Mouse (Mus musculus): ENCODE measurements around the gene 1700016H13Rik.
A peak's percentile ranks its signal among the peaks of the same experiment; 100 is the strongest.

1700016H13Rik gene

DNA sequence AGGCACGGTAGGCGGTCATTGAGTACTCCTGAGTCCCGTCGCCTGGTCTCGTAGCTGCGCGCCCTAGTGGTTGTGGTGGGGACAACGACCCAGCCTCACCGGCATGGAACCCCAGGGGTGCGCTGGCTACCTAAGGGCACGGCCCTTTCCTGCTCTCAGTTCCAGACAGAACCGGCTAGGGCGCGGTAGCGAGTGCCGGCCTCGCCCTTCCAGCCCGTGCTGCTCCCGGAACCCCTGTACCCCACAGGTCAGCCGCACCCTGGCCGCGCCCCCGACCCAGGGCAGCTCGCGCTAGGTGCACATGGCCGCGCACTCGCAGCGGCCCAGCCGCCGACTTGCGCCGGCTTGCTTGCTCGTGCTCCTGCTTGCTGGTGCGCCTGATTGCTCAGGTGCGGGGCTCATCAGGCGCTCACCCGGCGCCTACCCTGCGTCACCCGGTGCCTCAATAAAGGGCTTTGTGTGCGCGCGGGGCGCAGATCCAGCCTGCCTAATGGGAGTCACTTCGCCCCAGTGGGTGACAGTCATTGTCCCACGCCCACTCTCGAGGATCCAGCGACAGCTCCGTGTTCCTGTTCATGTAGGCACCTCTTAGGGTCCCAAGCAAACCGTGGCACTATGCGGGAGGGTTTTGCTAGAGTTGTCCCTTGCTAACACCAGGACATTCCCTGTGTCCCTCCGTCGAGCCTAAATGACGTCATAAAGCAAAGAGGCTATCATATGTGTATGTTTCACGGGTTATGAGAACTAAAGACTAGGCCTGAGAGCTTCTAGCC, at the start of gene 1700016H13Rik:
Gene 1700016H13Rik (minus strand): TSS at position 665 of the 773 bp plus-strand sequence.
- no peak for DNase-seq (ENCODE audit: low read depth, low spot score)

DNA sequence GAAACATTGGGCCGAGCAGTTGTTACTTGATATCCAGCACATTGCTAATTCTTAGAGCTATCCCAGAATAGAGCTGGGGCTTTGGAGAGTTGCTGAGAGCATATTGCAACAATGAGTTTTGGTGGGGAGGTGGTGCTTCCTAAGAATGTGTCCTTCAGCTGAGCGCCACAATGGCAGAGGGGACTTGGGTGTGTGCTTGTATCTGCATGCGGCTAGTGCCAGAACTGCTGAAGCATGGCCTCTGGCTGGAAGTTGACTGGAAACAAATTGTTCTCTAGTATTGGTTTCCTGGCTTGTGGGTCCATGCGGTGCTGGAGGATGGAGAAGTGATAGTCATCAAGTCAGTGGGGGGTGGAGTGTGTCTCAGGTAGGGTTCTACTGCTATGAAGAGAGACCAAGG, 49.5 kb upstream of the 1700016H13Rik start:
- DNase-seq (ENCODE audit: low read depth, low spot score) = no peak

DNA sequence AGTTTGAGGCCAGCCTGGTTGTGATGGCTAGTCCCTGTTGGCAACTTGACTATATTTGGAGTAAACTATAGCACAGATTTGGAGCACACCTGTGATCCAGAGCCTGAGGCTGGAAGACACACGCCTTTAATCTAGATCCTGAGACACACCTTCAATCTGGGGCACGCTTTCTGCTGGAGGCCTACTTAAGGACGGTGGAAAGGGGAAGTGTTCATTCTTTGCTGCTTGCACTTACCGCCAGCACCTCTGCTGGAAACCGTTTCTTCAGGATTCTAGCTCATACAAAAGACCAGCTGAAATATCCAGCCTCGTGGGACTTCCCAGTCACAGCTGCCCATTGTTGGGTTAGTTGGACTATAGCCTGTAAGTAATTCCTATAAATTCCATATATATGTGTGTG, 46.7 kb upstream of the 1700016H13Rik start:
- no peak for DNase-seq (ENCODE audit: low read depth, low spot score)

DNA sequence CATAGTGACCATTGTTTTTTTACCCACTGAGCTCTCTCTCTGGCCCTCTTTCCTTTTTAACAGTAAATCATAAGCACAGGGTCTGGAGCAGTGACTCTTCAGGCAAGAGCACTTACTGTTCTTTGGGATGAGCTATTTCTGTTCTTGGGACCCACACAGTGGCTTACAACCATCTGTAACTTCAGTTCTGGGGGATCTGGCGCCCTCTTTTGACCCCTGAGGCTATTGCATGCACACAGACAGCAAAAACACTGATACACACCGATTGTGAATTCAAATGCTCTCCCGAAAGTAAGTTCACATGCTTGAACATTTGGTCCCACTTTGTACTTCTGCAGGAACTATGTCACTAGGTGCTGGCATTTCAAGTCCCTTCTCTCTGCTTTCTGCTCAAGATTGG, 45.7 kb upstream of the 1700016H13Rik start:
- no peak for DNase-seq (ENCODE audit: low read depth, low spot score)

DNA sequence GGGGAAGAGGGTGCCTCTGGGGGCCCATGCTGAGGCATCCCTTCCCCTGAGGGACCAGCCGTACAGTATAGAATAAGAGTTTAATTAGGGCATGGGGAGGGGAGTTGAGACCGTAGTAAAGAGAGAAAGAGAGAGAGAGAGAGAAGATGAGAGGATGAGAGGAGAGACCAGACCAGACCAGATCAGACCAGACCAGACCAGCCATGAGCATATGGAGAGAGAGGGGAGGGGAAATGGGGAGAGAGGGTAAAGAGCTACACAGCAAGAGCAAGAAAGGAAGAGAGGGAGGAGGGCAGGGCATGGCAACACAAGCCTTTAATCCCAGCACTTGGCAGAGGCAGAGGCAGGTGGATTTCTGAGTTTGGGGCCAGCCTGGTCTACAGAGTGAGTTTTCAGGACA, 44.9 kb upstream of the 1700016H13Rik start:
- no peak for DNase-seq (ENCODE audit: low read depth, low spot score)

DNA sequence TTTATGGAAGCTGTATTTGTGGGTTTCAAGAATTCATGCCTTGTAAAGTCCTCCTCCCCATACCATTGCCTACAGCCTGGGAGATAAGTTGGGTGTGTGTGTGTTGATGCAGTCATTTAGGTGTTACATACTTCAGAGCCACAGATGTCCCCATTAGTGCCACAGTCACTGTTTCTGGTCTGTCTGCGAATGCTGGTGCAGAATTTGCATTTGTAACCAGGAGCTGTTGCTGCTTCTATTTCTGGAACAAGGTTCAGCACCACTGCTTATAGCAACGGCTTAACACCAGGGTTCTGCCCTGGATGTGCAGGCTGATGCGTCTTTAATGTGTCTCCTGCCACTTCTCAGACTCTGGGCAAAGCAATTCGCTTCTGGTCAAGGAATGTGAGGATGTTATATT, 43.7 kb upstream of the 1700016H13Rik start:
- no peak for DNase-seq (ENCODE audit: low read depth, low spot score)

DNA sequence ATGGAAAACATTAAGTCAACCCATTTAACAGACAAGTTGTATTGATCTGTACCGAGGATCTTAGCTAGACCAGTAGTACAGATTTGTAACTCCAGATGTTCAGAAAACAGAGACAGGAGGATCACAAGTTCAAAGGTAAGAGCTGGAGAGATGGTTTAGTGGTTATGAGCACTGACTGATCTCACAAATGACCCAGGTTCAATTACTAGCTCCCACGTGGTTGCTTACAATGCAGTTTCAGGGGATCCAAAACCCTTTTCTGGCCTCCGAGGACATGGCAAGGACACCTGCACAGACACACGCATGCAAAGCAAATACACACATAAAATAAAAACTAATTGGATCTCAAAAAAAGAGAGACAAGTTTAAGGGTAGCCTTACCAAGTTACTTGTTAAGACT, 42.8 kb upstream of the 1700016H13Rik start:
- DNase-seq (ENCODE audit: low read depth, low spot score) = no peak

DNA sequence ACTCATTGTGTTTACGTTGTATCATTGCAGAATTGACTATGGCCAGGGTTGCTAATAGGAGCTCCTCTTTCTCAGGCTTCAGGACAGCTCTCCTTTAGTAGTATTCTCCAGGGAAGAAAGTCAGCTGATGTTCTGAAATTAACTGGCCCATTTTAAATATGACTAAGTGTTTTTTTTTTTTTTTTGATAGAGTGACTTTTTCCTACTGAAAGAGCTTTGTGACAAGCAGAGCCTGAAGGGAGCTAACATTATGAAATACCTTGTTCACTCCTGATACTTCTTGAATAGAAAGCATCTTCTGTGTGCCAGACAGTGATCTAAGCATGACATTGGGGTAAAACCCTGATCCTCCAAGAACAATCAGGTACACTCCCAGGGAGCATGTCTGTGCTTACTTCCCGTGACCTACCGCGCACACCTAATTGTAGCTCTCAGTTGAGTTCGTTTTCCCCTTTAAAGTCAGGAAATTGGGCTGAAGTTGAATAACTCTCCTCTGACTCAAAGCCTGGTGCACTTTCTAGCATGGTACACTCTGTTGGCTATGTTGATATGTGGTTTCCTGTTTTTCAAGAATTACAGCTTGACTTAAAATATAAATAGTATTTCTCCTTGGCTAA, 42.2 kb upstream of the 1700016H13Rik start:
- peak; percentile 74 for DNase-seq (ENCODE audit: low read depth, low spot score)

DNA sequence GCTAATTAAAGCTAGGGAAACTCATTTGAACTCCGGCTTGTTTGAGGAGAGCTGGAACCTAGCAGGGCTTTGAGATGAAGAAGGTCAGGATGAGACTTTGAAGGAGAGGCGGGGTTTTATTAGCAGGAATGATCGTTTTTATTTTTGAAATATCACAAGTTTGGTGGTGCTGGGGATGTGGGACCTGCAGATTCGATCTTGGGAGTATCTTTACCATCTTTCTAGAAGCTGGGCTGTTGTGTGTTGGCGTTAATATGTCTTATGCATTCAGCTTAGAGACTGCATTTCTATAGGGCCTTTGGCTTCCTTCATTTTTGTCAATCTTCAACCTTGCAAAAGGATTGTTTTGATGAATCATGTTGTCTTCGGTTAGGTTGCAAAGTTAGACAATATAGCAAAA, 38.3 kb upstream of the 1700016H13Rik start:
- no peak for DNase-seq (ENCODE audit: low read depth, low spot score)

DNA sequence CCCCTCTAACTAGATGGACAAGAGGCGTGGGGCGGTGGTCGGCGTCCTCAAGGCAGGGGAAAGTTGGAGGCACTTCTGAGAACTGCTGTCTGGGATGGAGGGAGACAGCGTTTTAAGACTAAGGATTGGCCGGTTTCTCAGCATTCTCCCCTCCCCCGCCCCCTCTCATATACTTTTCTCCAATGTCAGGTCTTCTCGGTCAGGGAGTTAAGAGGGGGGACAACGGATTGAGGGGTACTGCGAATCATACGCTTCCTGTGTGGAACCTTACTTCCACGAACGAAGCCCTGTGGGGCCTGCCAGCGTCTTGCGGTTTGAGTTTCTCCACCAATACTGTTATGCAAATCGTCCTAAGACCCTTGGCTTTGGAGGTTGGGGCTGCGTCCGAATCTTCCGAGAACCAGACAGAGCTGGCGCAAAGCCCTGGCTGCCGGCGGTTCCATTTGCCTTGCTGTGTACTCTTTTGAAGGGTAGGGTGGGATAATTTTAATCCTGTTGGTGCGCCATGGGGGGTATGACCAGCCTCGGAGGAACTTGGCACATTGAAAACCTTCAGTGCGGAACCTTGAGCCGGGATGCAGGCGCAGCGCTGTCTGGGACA, 37.3 kb upstream of the 1700016H13Rik start:
- peak; percentile 65 for DNase-seq (ENCODE audit: low read depth, low spot score)

DNA sequence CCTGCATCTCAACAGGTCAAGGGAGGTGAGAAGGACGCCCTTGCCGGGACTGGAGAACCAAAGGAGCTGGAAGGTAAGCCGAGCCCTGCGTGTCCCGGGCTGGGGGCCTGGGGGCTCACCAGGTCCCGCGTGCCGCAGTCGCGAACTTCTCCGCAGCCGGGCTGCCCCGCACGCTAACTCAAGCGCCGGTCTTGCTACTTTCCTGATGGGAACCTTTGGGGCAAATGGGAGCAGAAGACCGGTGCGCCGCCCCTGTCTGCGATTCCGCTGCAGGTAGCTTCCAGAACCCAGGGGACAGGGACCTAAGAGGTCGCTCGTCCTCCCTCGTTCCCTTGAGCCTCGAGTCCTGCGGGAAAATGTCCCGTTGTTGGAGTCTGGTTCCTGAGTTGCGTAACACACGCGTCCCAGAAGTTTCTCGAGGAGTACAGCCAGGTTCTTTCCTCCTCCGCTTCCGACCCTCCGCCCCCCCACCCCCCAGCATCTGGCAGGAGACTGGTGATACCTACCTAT, 36.8 kb upstream of the 1700016H13Rik start:
- DNase-seq (ENCODE audit: low read depth, low spot score) = peak; percentile 61

DNA sequence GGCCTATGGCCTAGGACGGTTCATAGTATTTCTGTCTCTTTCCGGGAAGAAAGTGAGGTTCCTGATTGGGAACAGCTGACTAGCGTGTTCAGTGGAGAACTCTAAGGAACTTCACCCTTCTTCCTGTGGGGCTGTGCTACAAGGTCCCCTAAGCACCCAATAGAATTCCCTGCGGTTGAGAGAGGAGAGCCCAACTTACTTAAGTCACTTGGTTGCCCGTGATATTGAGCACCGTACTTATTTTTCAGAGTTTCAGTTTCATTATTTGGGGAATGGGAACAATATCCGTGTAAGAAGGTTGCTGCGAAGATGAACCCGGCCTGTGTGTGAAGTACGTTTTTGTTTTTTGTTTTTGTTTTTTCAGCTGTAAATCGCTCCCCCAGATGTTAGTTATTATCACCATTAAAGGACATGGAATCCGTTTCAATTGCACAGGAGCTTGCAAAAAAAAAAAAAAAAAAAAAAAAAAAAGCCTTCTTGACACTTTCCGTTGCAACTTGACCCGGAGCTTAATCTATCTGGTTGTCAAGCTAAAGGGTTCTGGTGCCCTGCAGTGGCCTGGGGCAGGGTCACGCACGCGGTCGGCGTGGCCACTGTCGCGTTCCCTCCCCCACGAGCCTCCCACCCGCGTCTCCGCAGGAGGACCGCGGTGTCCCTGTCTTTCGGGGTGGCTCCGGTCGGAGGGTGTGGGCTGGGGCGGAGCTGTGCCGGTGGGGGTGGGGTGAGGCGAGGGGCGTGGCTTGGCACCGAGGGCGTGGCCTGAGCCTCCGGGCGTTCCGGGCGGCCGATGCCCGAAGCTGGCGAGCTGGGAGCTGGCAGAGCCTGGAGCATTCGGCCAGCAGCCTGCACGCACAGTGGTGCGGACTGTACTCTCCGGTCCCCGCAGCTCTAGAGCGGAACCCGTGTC, 36.1 kb upstream of the 1700016H13Rik start, which contains the start of gene Aff1:
Gene Aff1 (plus strand): TSS at position 751 of the 907 bp plus-strand sequence.
- peak; percentile 88 for DNase-seq (ENCODE audit: low read depth, low spot score)

DNA sequence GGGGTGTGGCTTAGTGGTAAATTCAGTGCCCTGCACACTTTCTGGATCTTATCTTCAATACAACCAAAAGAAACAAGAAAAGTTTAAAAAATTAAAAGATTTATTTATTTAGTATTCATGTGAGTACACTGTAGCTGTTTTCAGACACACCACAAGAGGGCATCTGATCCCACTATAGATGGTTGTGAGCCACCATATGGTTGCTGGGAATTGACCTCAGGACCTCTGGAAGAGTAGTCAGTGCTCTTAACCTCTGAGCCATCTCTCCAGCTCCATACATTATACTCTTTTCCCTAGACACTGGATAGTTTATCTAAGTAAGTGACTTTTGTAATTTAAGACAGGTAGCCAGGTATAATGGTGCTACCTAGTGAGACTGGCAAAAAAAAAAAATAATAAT, 35.4 kb upstream of the 1700016H13Rik start:
- peak; percentile 60 for DNase-seq (ENCODE audit: low read depth, low spot score)

DNA sequence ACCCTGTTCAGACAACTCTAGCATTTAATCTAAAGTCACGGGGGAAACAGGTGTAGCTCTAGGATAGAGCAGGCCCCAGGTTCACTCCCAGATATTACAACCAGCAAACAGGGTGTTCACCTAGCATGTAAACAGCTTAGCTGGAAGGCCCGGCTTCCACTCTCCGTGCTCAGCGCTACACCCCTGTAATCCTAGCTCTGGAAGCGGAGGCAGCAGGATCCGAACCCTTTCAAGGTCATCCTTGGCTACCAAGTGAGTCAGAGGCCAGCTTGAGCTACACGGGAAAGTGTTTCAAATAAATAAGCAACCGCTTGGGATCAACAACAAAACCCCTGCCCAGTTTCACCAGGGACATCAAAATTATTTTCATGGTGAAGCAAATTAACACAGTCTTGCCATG, 34.4 kb upstream of the 1700016H13Rik start:
- DNase-seq (ENCODE audit: low read depth, low spot score) = no peak

DNA sequence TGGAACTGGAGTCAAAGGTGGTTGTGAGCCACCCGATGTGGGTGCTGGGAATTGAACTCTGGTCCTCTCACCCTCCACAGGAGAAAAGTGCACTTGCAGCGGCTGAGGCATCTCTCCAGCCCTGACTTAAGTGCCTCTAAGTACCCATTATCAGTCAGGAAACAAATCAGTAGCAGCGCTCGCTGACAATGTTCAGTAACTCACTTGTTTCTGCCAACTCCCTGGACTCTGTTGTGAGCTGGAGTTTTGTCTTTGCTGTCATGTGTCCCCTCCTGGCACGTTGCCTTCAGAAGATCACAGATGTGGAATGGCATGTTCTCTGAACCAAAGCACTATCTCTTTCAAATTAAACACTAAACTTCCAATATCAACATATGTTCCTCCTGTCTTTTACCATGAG, 33.8 kb upstream of the 1700016H13Rik start:
- DNase-seq (ENCODE audit: low read depth, low spot score) = no peak

DNA sequence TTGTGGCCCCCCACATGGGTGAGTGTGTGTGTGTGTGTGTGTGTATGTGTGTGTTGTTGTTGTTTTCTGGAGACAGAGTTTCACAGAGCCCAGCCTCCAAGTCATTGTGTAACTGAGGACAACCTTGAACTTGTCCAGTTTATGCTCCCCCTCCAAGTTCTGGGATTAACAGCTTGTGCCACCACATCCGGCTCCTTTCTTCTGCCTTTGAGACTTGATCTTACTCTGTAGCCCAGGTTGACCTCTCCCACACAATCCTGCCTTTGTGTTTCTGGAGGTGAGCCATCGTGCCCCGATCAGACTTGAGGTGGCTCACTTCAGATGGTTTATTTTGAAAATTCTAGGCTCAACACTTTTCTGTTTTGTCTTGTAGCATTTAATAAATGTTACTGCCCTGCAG, 26.0 kb upstream of the 1700016H13Rik start:
- DNase-seq (ENCODE audit: low read depth, low spot score) = no peak

DNA sequence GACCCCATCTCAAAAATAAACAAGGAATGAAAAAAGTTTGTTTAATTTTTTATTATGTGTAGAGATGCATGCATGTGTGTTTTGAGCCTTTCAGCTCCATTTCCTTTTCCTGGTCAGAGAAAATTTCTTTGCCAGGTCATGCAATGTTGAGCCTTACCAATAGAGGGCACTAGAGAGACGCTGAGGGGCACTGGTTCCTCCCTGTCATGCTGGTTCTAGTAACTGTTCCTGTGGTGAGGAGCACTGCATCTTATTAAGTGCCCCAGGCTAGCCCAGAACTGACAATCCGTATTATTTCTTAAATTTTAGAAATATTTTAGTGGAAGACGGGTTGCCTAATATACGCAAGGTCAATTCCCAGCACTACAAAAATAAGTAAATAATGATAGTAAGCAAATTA, 24.6 kb upstream of the 1700016H13Rik start:
- DNase-seq (ENCODE audit: low read depth, low spot score) = peak; percentile 94

DNA sequence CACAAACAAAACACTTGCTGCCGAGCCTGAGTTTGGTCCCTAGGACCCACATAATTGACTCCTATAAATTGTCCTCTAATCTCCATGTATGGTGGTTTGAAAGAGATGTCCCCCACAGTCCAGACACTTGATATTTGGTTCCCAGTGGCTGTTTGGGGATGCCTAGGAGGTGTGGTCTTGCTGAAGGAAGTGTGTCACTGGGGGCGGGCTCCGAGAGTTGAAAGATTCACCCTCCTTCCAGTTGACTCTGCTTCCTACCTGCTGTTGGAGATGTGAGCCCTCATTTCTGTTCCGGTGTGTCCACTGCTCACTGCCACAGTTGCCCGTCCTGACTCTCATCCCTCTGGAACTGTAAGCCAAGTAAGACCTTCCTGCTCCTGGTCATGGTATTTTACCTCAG, 23.2 kb upstream of the 1700016H13Rik start:
- no peak for DNase-seq (ENCODE audit: low read depth, low spot score)

DNA sequence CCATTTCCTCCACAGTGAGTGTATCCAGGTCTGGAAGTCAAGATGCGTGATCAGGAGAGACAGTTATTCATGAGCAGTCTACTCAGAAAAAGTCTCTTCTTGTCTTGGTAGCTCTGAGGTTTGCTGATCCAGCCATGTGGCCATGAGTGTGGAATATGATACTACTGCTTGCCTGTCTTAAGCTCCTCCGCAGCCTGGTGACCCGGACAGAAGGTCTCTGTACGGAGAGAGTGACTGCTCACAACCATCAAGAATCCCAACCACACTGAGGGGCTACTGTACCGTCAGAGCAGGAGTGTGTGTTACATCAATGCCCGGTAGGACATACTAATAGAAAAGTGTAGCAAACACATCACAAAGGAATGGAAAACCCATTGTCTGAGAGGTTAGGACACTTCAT, 22.1 kb upstream of the 1700016H13Rik start:
- DNase-seq (ENCODE audit: low read depth, low spot score) = no peak

DNA sequence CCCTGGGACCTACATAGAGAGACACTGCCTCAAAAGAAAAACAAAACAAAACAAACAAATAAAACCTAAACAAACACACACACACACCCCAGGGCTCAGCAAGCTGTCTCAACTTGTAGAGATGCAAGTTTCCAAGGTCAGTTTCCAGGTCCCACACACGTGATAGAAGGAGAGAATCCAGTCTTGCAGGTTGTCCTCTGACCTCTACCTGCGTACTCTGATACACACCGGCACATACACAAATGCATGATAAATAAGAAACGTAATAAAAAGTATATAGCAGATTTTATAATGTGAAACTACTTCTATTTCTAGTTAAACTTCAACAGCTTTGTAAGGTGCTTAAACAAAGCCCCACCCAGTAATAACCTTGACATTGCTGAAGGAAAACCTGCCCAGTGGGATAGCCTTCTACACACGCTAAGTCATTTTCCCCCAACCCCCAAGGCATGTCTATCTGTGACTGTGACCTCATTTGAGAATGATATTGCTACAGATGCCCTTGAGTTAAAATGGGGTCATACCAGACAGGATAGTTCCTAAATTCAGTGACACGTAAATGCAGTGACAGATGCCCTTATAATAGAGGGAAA, 20.6 kb upstream of the 1700016H13Rik start:
- no peak for DNase-seq (ENCODE audit: low read depth, low spot score)

DNA sequence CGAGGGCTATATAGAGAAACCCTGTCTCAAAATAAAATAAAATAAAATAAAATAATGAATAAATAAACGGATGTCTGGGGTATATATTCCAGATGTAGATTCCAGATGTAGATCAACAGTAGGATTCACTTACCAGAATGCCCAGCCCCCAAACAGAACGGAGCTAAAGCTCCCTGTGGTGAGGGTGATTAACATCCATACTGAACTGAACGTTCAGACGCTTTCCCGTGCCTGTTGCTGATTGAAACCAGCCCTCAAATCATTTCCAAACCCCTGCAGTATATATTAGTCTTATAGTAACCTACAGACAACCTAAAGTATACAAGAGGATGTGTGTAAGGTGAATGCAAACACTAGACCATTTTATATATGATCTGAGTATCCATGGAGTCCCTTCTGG, 18.7 kb upstream of the 1700016H13Rik start:
- DNase-seq (ENCODE audit: low read depth, low spot score) = no peak

Measured in 3T3-L1 (cell line).